Mouse (Mus musculus): ENCODE results near the gene Avl9. TPM values are rescaled to one million over a fixed set of nuclear protein-coding genes. Genes with fewer than 3 reads are reported as not detected.

Avl9 gene
- total RNA-seq, 1 experiment from 2014 or later, result 31.6 TPM

DNA sequence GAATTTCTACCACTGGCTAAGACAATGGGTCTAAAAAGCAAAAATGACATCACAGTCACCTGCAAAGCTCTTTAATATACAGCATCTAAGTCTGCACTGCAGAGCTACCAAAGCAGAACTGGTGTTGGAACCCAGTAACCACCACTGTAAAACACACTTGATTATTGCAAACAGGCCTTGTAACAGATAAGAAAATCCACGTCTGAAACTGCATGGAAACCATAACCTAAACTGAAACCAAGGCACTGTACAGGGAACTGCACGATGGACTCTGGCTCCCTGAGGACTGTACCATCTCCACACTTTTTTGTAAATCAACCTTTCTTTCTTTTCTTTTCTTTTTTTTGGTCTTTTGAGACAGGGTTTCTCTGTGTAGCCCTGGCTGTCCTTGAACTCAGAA is 73.0 kb downstream of the Avl9 start:
- ATAC-seq (replicated peaks; ENCODE audit: low read depth, poor library complexity, severe bottlenecking), result peak; percentile 66

DNA sequence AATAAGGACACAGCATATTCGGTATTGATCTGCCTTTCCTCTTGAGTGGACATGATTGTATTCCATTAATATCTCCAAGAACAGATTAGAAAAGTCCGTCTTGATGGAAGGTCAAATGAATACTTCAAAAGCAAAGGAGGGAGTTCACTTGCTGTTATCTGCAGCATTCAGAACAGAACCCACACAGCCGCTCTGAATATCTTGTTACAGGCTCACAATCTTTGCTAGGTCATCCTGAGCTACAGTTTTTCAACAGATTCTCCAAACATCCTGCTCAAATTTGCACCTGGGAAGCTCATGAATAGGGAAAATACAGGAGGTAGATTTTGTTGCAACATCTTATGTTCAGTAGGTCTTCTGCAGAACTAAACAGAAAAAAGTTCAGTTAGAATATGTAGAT is 74.6 kb downstream of the Avl9 start:
- 0 out of 2 replicates have a peak, but pooled peaks have one; percentile 18 for ATAC-seq (replicated peaks; ENCODE audit: low read depth, poor library complexity, severe bottlenecking)

DNA sequence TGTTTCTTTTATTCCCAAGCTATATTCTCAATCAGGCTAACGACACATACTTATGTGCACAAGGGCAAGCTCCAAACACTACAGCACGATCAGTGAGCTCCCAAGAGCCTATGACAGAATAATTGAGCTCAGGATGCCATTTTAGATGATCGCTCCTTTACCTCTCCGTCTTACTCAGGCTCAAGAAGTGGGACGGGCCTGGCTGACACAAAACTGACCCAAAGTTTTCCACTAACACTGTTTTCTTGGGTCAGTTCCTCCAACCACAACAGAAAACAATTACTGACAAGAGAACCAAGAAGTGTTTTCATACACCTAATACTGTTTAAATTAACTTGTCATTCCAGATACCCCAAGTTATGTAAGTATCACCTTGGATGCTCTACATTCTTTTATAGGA is 80.1 kb downstream of the Avl9 start:
- ATAC-seq (replicated peaks; ENCODE audit: low read depth, poor library complexity, severe bottlenecking), result no peak

DNA sequence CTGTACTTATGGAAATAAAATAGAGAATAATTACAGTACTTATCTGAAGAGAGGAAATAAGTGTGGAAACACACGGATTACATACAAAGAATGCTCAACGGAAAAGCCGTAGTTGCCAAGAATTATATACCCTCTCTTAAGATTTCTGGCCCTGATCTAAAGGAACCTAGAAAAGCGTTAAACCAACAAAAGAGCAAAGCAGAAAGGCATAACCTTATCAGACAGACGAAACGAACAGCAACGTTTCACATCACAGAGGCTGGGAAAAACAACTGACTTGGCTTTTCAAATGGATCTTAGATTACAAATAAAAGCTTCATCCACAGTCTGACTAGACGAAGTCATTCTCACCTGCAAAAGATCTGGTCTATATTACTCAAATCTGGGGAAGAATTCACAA is 81.5 kb downstream of the Avl9 start:
- ATAC-seq (replicated peaks; ENCODE audit: low read depth, poor library complexity, severe bottlenecking), result no peak

DNA sequence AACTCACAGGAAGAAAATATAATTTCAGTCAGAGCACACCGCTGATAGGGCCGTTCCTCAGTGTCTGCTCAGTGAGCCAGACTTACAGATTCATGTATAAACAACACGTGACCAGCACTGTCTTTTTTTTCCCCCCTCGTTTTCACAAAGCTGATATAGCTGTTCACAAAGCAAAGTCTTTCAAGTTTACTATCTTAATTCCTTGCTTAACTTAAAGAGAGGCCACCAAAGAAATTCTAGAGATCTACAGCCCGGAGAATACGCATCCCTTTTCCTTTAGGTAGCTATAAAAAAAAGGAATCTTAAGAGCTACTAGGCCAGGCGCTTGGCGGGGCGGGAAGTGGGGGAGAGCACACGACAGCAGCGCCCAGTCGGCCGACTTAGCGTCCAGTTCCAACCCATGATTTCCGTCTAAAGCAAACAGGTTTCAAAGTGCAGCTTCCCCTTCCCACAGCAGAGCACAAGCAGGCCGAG is 82.0 kb downstream of the Avl9 start:
- ATAC-seq (replicated peaks; ENCODE audit: low read depth, poor library complexity, severe bottlenecking), result peak; percentile 40

DNA sequence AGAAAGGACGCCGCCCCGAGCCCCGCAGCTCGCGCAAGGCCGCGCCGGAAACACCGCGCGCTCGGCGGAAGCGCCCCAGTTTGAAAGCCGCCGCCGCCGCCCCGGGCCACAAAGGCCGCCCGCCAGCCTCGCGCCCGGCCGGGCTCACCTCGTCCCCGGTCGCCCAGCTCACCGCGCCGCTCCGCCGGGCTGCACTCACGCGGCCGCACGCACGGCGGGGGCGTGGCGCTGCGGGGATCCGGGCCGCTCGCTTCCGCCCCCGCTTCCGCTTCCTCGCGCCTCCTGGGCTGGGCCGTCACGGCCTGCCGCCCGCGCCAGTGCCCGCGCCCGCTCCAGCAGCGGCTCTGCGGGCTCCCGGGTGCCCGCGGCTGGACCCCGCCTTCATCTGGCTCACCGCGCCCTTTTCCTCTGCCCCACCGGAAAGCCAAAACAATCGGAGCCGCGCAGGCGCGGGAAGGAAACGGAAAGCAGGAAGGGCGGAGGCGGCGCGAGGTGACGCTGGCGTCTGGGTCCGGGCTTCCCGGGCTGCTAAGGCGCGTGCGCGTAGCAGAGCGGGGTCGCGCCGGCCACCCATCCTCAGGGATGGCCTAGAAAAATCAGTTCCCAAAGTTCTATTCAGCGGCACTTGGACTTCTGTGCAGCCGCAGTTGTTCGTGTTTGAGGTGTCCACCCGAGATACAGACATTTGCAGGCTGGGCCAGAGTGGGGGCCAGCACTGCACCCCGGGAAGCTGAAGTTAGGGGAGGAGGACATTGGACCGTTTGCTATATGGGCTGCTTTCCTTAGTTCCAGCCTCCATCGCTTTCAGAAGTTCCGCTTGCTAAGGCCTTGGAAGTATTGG is 82.8 kb downstream of the Avl9 start, which contains the start of gene Kbtbd2:
Gene Kbtbd2, minus strand, starts transcription at position 503 of the 841 bp plus-strand sequence.
- peak; percentile 79 for ATAC-seq (replicated peaks; ENCODE audit: low read depth, poor library complexity, severe bottlenecking)

DNA sequence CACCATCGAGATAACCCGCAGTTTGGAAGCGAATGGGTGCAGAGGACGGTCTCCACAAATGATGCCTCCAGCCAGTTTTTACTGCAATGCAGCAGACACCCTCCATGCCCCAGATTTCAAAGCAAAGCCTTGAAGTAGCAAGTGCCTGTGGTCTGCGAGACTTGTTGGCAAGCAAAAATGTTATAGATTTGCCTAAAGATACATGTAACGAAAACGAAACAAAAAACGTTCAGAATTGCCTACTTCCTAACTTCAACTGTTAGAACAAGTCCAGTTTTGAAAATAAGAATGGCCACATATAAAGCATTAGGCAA is 83.4 kb downstream of the Avl9 start:
- no peak for ATAC-seq (replicated peaks; ENCODE audit: low read depth, poor library complexity, severe bottlenecking)

DNA sequence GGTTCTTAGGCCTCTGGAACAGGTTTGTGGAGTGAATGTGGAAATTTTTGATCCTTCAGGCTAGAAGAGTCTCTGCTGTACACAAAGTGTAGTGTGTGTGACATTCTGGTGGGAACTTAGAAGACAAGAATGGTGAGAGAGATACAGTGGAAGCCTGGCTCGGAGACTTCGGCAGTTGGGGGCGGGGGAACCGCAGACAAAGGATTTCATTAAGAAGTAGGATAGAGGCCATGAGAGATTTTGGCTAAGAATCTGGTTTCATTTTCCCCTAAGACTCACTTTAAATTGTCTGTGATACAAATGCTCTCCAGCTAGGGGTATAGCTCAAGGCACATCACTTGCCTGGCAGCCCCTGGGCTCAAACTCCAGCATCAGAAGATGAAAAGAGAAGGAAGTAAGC is 90.3 kb downstream of the Avl9 start:
- ATAC-seq (replicated peaks; ENCODE audit: low read depth, poor library complexity, severe bottlenecking), result no peak

DNA sequence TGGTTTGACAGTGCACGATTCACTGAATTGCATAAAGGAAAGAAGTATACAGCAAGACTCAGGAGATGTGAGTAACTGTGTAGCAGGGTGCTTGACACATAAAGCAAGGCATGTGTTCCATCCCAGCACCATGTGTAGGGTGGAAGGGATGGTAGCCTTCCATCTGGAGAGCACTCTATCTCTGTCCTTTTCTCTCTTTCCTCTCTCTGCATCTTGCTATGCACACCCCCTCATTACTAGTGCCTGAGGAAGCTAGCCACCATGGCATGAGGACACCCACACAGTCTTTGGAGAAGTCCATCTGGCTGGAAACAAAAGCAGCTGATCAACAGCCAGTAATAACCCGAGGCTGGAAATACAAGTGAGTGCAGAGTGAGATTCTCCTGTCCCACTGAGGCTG is 91.5 kb downstream of the Avl9 start:
- no peak for ATAC-seq (replicated peaks; ENCODE audit: low read depth, poor library complexity, severe bottlenecking)

DNA sequence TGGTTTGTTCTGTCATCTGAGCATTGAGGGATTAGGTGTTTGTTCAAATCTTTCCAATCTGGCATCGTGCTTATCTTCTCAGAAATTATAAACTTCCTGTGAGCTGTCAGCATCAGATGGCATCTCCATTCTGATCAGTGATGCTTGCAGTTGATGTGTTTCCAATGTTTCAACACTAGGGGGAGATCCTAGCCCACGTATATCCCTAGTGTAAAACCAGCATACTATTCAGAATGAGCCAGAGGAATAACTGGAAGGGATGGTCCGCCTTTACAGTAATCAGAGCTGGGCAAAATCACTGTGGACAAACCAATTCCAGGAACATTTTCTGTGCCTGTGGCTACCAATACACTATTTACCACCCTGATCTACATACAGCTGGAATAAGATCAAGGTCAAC is 94.0 kb downstream of the Avl9 start:
- ATAC-seq (replicated peaks; ENCODE audit: low read depth, poor library complexity, severe bottlenecking), result peak; percentile 97

Other genes with a start within 250 kb of the Avl9 start
- gene Pde1c, start 145.8 kb upstream of the Avl9 start, total RNA-seq (2017), result 0.49 and 1.5 TPM in 2 replicates
- 136 and 161 TPM in 2 replicates for gene Lsm5, start 10.2 kb upstream of the Avl9 start, total RNA-seq (2017)
- gene Kbtbd2, start 82.9 kb downstream of the Avl9 start, total RNA-seq (2017), result 46.2 and 48.8 TPM in 2 replicates
- gene Fkbp9, start 117.2 kb downstream of the Avl9 start, total RNA-seq (2017), result 16.6 and 16.9 TPM in 2 replicates
- 91.8 and 99.7 TPM in 2 replicates for gene Nt5c3, start 209.0 kb downstream of the Avl9 start, total RNA-seq (2017)
- 1.4 and 1.7 TPM in 2 replicates for gene Vmn1r4, start 209.1 kb downstream of the Avl9 start, total RNA-seq (2017)